Mouse (Mus musculus): ENCODE measurements around the gene Olfr1312.
"Not testable (repeated sequence)": the region's sequence is repeated elsewhere in the genome, so short reads cannot be mapped to it uniquely, and the experiment has no call there.

The Olfr1312 gene

GRCm38 (mm10) chr2:112050138-112050537 lies at the start of gene Olfr1312:
Gene Olfr1312 (minus strand): TSS chr2:112050238.
- no peak for DNase-seq (ENCODE audit: low spot score)

GRCm38 (mm10) chr2:112096681-112097080 lies 46.6 kb upstream of the Olfr1312 start, which contains the start of gene Olfr1314:
Gene Olfr1314 (minus strand): TSS chr2:112096781.
- no peak for DNase-seq (ENCODE audit: low spot score)

GRCm38 (mm10) chr2:112077743-112078142 lies 27.7 kb upstream of the Olfr1312 start, which contains the start of gene Olfr1313:
Gene Olfr1313 (minus strand): TSS chr2:112077843.
- DNase-seq (ENCODE audit: low spot score): no peak

- DNase-seq (ENCODE audit: low spot score): not testable (repeated sequence)
Measured at GRCm38 (mm10) chr2:112026971-112027370, 23.1 kb downstream of the Olfr1312 start.

GRCm38 (mm10) chr2:112024312-112024711 lies 25.7 kb downstream of the Olfr1312 start, which contains the start of gene Olfr1311:
Gene Olfr1311 (minus strand): TSS chr2:112024412.
- DNase-seq (ENCODE audit: low spot score): no peak

GRCm38 (mm10) chr2:112014900-112015299 lies 35.1 kb downstream of the Olfr1312 start:
- no peak for DNase-seq (ENCODE audit: low spot score)

- DNase-seq (ENCODE audit: low spot score): no peak
Measured at GRCm38 (mm10) chr2:112012608-112013007, 37.4 kb downstream of the Olfr1312 start, which contains the start of gene Olfr1310. Gene Olfr1310 (minus strand): TSS chr2:112012708.

GRCm38 (mm10) chr2:111990181-111990580 lies 59.9 kb downstream of the Olfr1312 start, which contains the start of gene Olfr1309:
Gene Olfr1309 (minus strand): TSS chr2:111990281.
- DNase-seq (ENCODE audit: low spot score): no peak

Measured in urinary bladder, postnatal 10 days (tissue).